Mouse (Mus musculus): ENCODE results near the gene Slc25a20.

- TF ChIP-seq CTCF (IDR thresholded peaks at IDR 0.05; ENCODE audit: low read depth) (no peak), EP300 (IDR thresholded peaks at IDR 0.05; ENCODE audit: low read depth) (no peak)
Observed at GRCm38 (mm10) chr9:108639825-108640224, 22.1 kb upstream of the Slc25a20 start.
